Mouse (Mus musculus): ENCODE results near the gene Mak. TPM values are rescaled to one million over a fixed set of nuclear protein-coding genes. Genes with fewer than 3 reads are reported as not detected.
"Not testable (repeated sequence)": the region's sequence is repeated elsewhere in the genome, so short reads cannot be mapped to it uniquely, and the experiment has no call there.

Gene Mak
- polyA plus RNA-seq, 1 experiment = 1.5 TPM

DNA sequence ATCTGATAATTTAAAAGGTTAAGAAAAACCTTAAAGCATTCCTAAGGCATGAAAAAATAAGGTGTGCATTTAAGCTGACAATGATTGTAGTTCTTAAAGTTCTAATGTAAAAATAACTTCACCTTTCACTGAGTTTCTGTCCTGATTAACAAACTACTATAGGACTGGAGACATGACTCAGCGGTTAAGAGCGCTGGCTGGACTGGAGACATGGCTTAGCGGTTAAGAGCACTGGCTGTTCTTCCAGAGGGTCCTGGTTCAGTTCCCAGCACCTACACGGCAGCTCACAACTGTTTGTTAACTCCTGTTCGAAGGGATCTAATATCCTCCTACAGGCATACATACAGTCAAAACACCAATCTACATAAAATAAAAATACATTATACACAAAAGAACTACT is 77.5 kb downstream of the Mak start:
- peak overlapping the region; percentile 55 for H3K4me3 ChIP-seq (ENCODE audit: insufficient read depth, low read length)
- H3K4me1 ChIP-seq (ENCODE audit: control insufficient read depth, insufficient read depth, low read length) = peaks cover 14% of the 10 kb centered on the region
- TF ChIP-seq POLR2A (IDR thresholded peaks at IDR 0.05; ENCODE audit: borderline replicate concordance, low read depth, low read length) (no peak), CTCF (IDR thresholded peaks at IDR 0.05; ENCODE audit: low read depth, low read length) (no peak)
- H3K27ac ChIP-seq (ENCODE audit: insufficient read depth, low read depth, low read length) = no peak overlapping the region

DNA sequence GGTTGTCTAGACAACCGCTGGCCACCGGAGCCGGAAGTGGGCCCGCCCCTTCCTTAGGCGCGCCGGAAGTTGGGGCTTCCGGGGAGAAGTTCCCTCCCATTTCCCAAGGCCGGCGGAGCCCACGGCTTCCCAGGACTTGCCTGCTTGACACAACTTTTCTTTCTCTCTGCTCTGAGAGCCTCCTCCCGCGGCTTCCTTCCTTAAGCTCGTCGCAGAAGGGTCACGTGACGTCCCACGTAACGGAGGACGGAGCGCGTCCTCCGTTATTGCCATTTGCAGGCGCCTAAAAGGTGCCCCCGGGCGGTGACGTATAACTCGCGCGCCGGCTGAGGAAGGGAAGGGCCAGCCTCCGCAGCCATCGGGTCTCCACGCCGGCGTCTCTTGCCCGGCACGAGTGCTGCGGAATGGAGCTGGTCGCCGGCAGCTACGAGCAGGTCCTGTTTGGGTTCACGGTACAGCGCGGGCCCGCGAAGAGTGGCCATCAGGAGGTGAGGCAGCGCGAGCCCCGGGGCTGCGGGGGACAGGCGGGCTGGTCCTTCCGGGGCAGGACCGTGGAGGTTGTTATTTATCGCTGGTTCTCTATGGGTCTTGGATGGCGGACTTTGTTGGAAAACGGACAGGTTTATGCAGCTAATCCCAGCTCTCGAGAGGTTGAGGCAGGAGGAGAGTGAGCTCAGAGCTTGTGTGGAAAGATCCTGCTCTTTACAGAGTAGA is 78.4 kb downstream of the Mak start, which contains the start of gene Pak1ip1:
Gene Pak1ip1 (plus strand): TSS at position 98 of the 714 bp plus-strand sequence.
- H3K4me3 ChIP-seq (ENCODE audit: insufficient read depth, low read length) = peak within 1 kb of the TSS; percentile 78
- TF ChIP-seq POLR2A (IDR thresholded peaks at IDR 0.05; ENCODE audit: borderline replicate concordance, low read depth, low read length) = no peak
- no peak for TF ChIP-seq CTCF (IDR thresholded peaks at IDR 0.05; ENCODE audit: low read depth, low read length)
- H3K4me1 ChIP-seq (ENCODE audit: control insufficient read depth, insufficient read depth, low read length) = peaks cover 14% of the 10 kb centered on the region
- H3K27ac ChIP-seq (ENCODE audit: insufficient read depth, low read depth, low read length) = peak within 1 kb of the TSS; percentile 99

DNA sequence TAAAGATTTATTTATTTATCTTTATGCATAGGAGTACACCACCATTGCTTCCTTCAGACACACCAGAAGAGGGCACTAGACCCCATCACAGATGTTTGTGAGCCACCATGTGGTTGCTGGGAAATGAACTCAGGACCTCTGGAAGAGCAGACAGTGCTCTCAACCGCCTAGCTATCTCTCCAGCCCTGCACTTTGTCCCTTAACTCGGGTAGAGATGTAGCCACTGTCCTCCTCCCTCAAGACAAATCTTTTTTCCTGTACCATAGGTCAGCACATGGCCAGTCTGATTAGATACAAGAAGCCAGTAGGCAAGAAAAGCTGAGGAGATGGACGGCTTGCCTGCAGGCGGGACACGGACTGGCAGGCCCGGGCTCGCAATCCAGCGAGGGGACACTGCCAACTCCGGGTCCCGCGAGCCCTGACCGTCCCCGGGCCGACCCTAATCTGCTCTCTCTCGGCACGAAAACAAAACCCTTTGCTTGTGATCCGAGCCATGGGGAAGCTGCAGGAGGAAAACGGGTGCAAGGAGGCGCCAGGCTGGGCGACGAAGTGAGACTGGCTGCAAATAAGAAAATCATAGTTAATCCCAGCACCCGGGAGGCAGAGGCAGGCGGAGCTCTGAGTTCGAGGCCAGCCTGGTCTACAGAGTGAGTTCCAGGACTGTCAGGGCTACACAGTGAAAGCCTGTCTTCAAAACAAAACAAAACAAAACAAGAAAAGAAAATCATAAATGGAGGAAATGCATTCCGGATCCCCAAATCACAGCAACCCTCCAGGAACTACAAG is 79.2 kb downstream of the Mak start:
- TF ChIP-seq CTCF (IDR thresholded peaks at IDR 0.05; ENCODE audit: low read depth, low read length) (peak; percentile 49; the same call in 1 of the 2 replicates), POLR2A (IDR thresholded peaks at IDR 0.05; ENCODE audit: borderline replicate concordance, low read depth, low read length) (no peak)
- H3K4me3 ChIP-seq (ENCODE audit: insufficient read depth, low read length) = peak overlapping the region; percentile 78

GRCm38 (mm10) chr13:40998537-40998936 is 81.0 kb downstream of the Mak start:
- H3K4me3 ChIP-seq (ENCODE audit: insufficient read depth, low read length); H3K27ac ChIP-seq (ENCODE audit: insufficient read depth, low read depth, low read length): not testable (repeated sequence)
- peaks cover 16% of the 10 kb centered on the region for H3K4me1 ChIP-seq (ENCODE audit: control insufficient read depth, insufficient read depth, low read length)

More for the DNA sequence above, 79.2 kb downstream of the Mak start:
- H3K4me1 ChIP-seq (ENCODE audit: control insufficient read depth, insufficient read depth, low read length) = peaks cover 14% of the 10 kb centered on the region
- peak overlapping the region; percentile 99 for H3K27ac ChIP-seq (ENCODE audit: insufficient read depth, low read depth, low read length)

GRCm38 (mm10) chr13:40994487-40995263 is 84.8 kb downstream of the Mak start:
- Histone ChIP-seq H3K4me1 (ENCODE audit: control insufficient read depth, insufficient read depth, low read length) (peaks cover 7% of the 10 kb centered on the region), H3K4me3 (ENCODE audit: insufficient read depth, low read length) (no peak overlapping the region), H3K27ac (ENCODE audit: insufficient read depth, low read depth, low read length) (no peak overlapping the region)
- no peak for TF ChIP-seq POLR2A (IDR thresholded peaks at IDR 0.05; ENCODE audit: borderline replicate concordance, low read depth, low read length)
- TF ChIP-seq CTCF (IDR thresholded peaks at IDR 0.05; ENCODE audit: low read depth, low read length) = no peak

DNA sequence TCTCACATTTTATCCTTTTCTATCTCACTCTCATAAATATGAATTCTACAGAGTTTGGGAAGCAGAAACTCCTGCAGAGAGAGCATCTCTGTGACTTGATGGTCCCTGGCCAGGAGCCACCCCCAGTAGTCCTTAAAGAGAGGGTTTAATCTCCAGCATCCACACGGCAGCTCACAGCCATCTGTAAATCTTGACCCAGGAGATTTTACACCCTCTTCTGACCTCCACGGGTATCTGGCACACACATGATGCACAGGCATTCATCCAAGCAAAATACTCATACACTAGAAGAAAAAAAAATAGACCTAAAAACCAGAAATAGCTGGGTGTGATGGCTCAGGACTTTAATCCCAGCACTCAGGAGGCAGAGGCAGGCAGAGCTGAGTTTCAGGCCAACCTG is 91.1 kb downstream of the Mak start:
- no peak for TF ChIP-seq CTCF (IDR thresholded peaks at IDR 0.05; ENCODE audit: low read depth, low read length)
- TF ChIP-seq POLR2A (IDR thresholded peaks at IDR 0.05; ENCODE audit: borderline replicate concordance, low read depth, low read length) = no peak
- Histone ChIP-seq H3K4me1 (ENCODE audit: control insufficient read depth, insufficient read depth, low read length) (no peaks in the 10 kb centered on the region), H3K4me3 (ENCODE audit: insufficient read depth, low read length) (no peak overlapping the region), H3K27ac (ENCODE audit: insufficient read depth, low read depth, low read length) (no peak overlapping the region)

- not testable (repeated sequence) for H3K4me3 ChIP-seq (ENCODE audit: insufficient read depth, low read length); H3K4me1 ChIP-seq (ENCODE audit: control insufficient read depth, insufficient read depth, low read length); H3K27ac ChIP-seq (ENCODE audit: insufficient read depth, low read depth, low read length)
These were observed 91.8 kb downstream of the Mak start for GRCm38 (mm10) chr13:40987608-40988303.

DNA sequence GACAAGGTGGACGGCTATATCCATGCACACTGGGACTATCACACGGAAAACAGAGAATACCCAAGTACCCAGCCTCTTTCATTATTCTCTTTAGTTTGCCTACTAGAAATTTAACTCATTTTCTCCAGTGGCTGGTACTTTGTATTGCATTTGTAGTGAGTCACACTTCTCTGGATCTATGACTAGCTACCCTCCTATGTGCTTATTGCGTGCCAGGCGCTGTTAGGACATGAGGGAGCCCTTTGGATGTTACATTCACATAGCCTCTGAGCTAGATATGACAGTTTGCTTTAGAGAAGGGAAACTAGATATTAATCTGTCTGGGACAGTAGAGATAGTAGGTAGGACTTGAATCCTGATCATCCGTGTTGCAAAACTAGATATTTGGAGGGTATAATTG is 93.4 kb downstream of the Mak start:
- Histone ChIP-seq H3K4me3 (ENCODE audit: insufficient read depth, low read length) (no peak overlapping the region), H3K4me1 (ENCODE audit: control insufficient read depth, insufficient read depth, low read length) (no peaks in the 10 kb centered on the region), H3K27ac (ENCODE audit: insufficient read depth, low read depth, low read length) (no peak overlapping the region)
- TF ChIP-seq POLR2A (IDR thresholded peaks at IDR 0.05; ENCODE audit: borderline replicate concordance, low read depth, low read length) (no peak), CTCF (IDR thresholded peaks at IDR 0.05; ENCODE audit: low read depth, low read length) (no peak)

DNA sequence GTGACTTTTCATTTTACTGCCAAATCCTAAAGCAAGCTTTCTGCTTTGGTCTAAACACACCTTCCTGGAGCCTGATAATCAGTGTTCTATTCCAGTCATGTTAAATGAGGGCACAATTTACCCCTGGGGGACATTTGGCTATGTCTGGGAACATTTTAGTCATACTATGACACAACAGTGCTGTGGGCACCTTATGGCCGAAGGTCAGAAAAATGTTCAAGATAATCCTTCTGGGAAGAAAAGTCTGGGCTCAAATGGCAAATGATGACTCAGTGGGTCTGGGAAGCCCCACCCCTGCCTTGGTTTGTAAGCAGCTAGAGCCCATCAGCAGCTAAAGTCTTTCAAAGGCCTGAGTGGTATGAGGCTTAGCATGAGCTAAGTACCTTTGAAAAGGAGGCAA is 96.7 kb downstream of the Mak start:
- Histone ChIP-seq H3K27ac (ENCODE audit: insufficient read depth, low read depth, low read length) (no peak overlapping the region), H3K4me1 (ENCODE audit: control insufficient read depth, insufficient read depth, low read length) (peaks cover 12% of the 10 kb centered on the region), H3K4me3 (ENCODE audit: insufficient read depth, low read length) (no peak overlapping the region)
- TF ChIP-seq CTCF (IDR thresholded peaks at IDR 0.05; ENCODE audit: low read depth, low read length) (no peak), POLR2A (IDR thresholded peaks at IDR 0.05; ENCODE audit: borderline replicate concordance, low read depth, low read length) (no peak)

All from bone marrow macrophage, adult 2 months (primary cell).